Mouse (Mus musculus): ENCODE results near the gene Fbxl16. TPM values are rescaled to one million over a fixed set of nuclear protein-coding genes. Genes with fewer than 3 reads are reported as not detected.

Gene Fbxl16
- total and polyA plus RNA-seq, 3 experiments = not detected

- H3K9me3 ChIP-seq (replicated peaks; ENCODE audit: low read length) = no peaks in the 10 kb centered on the region
- dilution Hi-C loops (cut with MboI; ENCODE audit: extremely low pct_ligation_motif_present, extremely low pct_unique_long_range_greater_than_20kb, low sequenced_read_pairs) (no loop called here), in situ Hi-C loops (cut with MboI; ENCODE audit: low pct_ligation_motif_present, low pct_unique_long_range_greater_than_20kb, low sequenced_read_pairs) (no loop called here)
- H3K27ac ChIP-seq (ENCODE audit: insufficient read depth, low read depth) = no peak within 1 kb of the TSS
- peak within 1 kb of the TSS; percentile 79 for H3K4me2 ChIP-seq (ENCODE audit: insufficient read depth, low read depth, poor library complexity, severe bottlenecking)
- peak within 1 kb of the TSS; percentile 28; the same call in 1 of the 2 replicates for H3K9ac ChIP-seq (ENCODE audit: insufficient read depth, low read depth)
- peaks cover 63% of the 10 kb centered on the region for H3K27me3 ChIP-seq (replicated peaks)
- H3K79me2 ChIP-seq (replicated peaks; ENCODE audit: control insufficient read depth, extremely low read depth, insufficient read depth, poor library complexity, severe bottlenecking) = no peaks in the 10 kb centered on the region
- peak within 1 kb of the TSS; percentile 49 to 76 (median 51) for H3K4me3 ChIP-seq (replicated peaks in 1 of 3; ENCODE audit: low read depth in 2 of 3, low read length in 2 of 3, poor library complexity in 1 of 3)
- no peak for DNase-seq (ENCODE audit: extremely low read depth)
- H3K36me3 ChIP-seq (replicated peaks in 1 of 2; ENCODE audit: control insufficient read depth in 1 of 2, insufficient read depth in 1 of 2, low read length in 1 of 2) = no peaks in the 10 kb centered on the region
- TF ChIP-seq TBP (conservative IDR thresholded peaks at IDR 0.05; ENCODE audit: low read depth, low read length) = no peak
- peak; percentile 59; the same call in 1 of the 2 replicates for TF ChIP-seq POLR2A (IDR thresholded peaks at IDR 0.05; ENCODE audit: low read depth, low read length)
- peak; percentile 73; the same call in 1 of the 2 replicates for TF ChIP-seq SIN3A (IDR thresholded peaks at IDR 0.05; ENCODE audit: low read length)
- H3K4me1 ChIP-seq (ENCODE audit: control insufficient read depth in 1 of 2, insufficient read depth in 2 of 2) = peaks cover 4 to 15% of the 10 kb centered on the region in 2 experiments; a peak in 2 of 4 replicates
These were observed 59.8 kb downstream of the Fbxl16 start, which contains the start of gene Mcrip2 for GRCm38 (mm10) chr17:25868601-25869191. Mcrip2 (minus strand) TSS chr17:25868764.

DNA sequence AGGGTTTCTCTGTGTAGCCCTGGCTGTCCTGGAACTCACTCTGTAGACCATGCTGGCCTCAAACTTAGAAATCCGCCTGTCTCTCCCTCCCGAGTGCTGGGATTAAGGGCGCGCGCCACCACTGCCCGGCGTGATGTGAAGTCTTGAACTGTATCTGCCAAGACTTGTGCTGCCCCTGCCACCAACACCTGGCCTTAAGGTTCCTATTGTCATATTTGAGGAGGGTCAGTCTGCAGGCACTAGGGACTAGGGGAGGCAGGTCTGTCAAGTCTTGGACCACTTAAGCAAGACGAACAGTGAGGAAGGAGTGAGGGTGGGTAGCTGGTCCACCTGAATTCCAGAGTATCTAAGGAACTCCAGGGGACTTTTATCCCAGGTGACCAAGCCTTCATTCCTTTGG, 60.6 kb downstream of the Fbxl16 start:
- Histone ChIP-seq H3K4me1 (ENCODE audit: control insufficient read depth in 1 of 2, insufficient read depth in 2 of 2) (peaks cover 6 to 21% of the 10 kb centered on the region in 2 experiments; a peak in 3 of 4 replicates), H3K79me2 (replicated peaks; ENCODE audit: control insufficient read depth, extremely low read depth, insufficient read depth, poor library complexity, severe bottlenecking) (no peaks in the 10 kb centered on the region), H3K27ac (ENCODE audit: insufficient read depth, low read depth) (no peak overlapping the region), H3K4me2 (ENCODE audit: insufficient read depth, low read depth, poor library complexity, severe bottlenecking) (no peak overlapping the region), H3K36me3 (replicated peaks in 1 of 2; ENCODE audit: control insufficient read depth in 1 of 2, insufficient read depth in 1 of 2, low read length in 1 of 2) (no peaks in the 10 kb centered on the region), H3K9ac (ENCODE audit: insufficient read depth, low read depth) (no peak overlapping the region), H3K9me3 (replicated peaks; ENCODE audit: low read length) (no peaks in the 10 kb centered on the region), H3K4me3 (replicated peaks in 1 of 3; ENCODE audit: low read depth in 2 of 3, low read length in 2 of 3, poor library complexity in 1 of 3) (no peak overlapping the region), H3K27me3 (replicated peaks) (peaks cover 63% of the 10 kb centered on the region)
- no peak for DNase-seq (ENCODE audit: extremely low read depth)
- TF ChIP-seq NRF1 (IDR thresholded peaks at IDR 0.05; ENCODE audit: low read depth, low read length) (no peak), TCF12 (IDR thresholded peaks at IDR 0.05; ENCODE audit: low read depth, low read length) (no peak), MXI1 (IDR thresholded peaks at IDR 0.05; ENCODE audit: low read depth, low read length) (no peak), MAZ (IDR thresholded peaks at IDR 0.05; ENCODE audit: low read depth, low read length) (no peak), TBP (conservative IDR thresholded peaks at IDR 0.05; ENCODE audit: low read depth, low read length) (no peak), MAFK (IDR thresholded peaks at IDR 0.05; ENCODE audit: insufficient replicate concordance, low read length) (no peak), ZC3H11A (IDR thresholded peaks at IDR 0.05; ENCODE audit: low read depth, low read length) (no peak)
- in situ Hi-C loops (cut with MboI; ENCODE audit: low pct_ligation_motif_present, low pct_unique_long_range_greater_than_20kb, low sequenced_read_pairs) (no loop called here), dilution Hi-C loops (cut with MboI; ENCODE audit: extremely low pct_ligation_motif_present, extremely low pct_unique_long_range_greater_than_20kb, low sequenced_read_pairs) (no loop called here)

GRCm38 (mm10) chr17:25869954-25870353, 61.1 kb downstream of the Fbxl16 start:
- Histone ChIP-seq H3K9me3 (replicated peaks; ENCODE audit: low read length) (no peaks in the 10 kb centered on the region), H3K27me3 (replicated peaks) (peaks cover 60% of the 10 kb centered on the region), H3K36me3 (replicated peaks in 1 of 2; ENCODE audit: control insufficient read depth in 1 of 2, insufficient read depth in 1 of 2, low read length in 1 of 2) (no peaks in the 10 kb centered on the region), H3K4me2 (ENCODE audit: insufficient read depth, low read depth, poor library complexity, severe bottlenecking) (no peak overlapping the region), H3K4me1 (ENCODE audit: control insufficient read depth in 1 of 2, insufficient read depth in 2 of 2) (peaks cover 6 to 21% of the 10 kb centered on the region in 2 experiments; a peak in 3 of 4 replicates), H3K79me2 (replicated peaks; ENCODE audit: control insufficient read depth, extremely low read depth, insufficient read depth, poor library complexity, severe bottlenecking) (no peaks in the 10 kb centered on the region), H3K27ac (ENCODE audit: insufficient read depth, low read depth) (no peak overlapping the region), H3K9ac (ENCODE audit: insufficient read depth, low read depth) (no peak overlapping the region), H3K4me3 (replicated peaks in 1 of 3; ENCODE audit: low read depth in 2 of 3, low read length in 2 of 3, poor library complexity in 1 of 3) (no peak overlapping the region)
- DNase-seq (ENCODE audit: extremely low read depth) = no peak
- in situ Hi-C loops (cut with MboI; ENCODE audit: low pct_ligation_motif_present, low pct_unique_long_range_greater_than_20kb, low sequenced_read_pairs) = no loop called here
- TF ChIP-seq SMC3 (IDR thresholded peaks at IDR 0.05; ENCODE audit: low read depth, low read length) = no peak
- dilution Hi-C loops (cut with MboI; ENCODE audit: extremely low pct_ligation_motif_present, extremely low pct_unique_long_range_greater_than_20kb, low sequenced_read_pairs) = no loop called here

Other genes with a start within 250 kb of the Fbxl16 start
Only the 20 nearest of the 28 such genes appear.
- gene Chtf18, start 81.7 kb upstream of the Fbxl16 start, total RNA-seq (2012; rRNA removed) = 24.8 and 34.5 TPM in 2 replicates
- gene Chtf18, start 81.7 kb upstream of the Fbxl16 start, total RNA-seq (2014; rRNA removed) = 11.9 and 14.5 TPM in 2 replicates
- gene Chtf18, start 81.7 kb upstream of the Fbxl16 start, polyA plus RNA-seq (2012; ENCODE audit: insufficient read length, low read depth) = 38.2 and 49.9 TPM in 2 replicates
- gene Rpusd1, start 81.4 kb upstream of the Fbxl16 start, total RNA-seq (2012; rRNA removed) = 5.8 and 7.2 TPM in 2 replicates
- 4.4 and 5.6 TPM in 2 replicates for gene Rpusd1, start 81.4 kb upstream of the Fbxl16 start, total RNA-seq (2014; rRNA removed)
- 11.7 and 13.8 TPM in 2 replicates for gene Rpusd1, start 81.4 kb upstream of the Fbxl16 start, polyA plus RNA-seq (2012; ENCODE audit: insufficient read length, low read depth)
- not detected in 2 replicates for gene Mslnl, start 73.0 kb upstream of the Fbxl16 start, total RNA-seq (2012; rRNA removed)
- gene Mslnl, start 73.0 kb upstream of the Fbxl16 start, total RNA-seq (2014; rRNA removed) = not detected in 2 replicates
- not detected in 2 replicates for gene Mslnl, start 73.0 kb upstream of the Fbxl16 start, polyA plus RNA-seq (2012; ENCODE audit: insufficient read length, low read depth)
- not detected in 2 replicates for gene Msln, start 54.7 kb upstream of the Fbxl16 start, total RNA-seq (2012; rRNA removed)
- not detected in 2 replicates for gene Msln, start 54.7 kb upstream of the Fbxl16 start, total RNA-seq (2014; rRNA removed)
- gene Msln, start 54.7 kb upstream of the Fbxl16 start, polyA plus RNA-seq (2012; ENCODE audit: insufficient read length, low read depth) = not detected in 2 replicates
- gene Narfl, start 35.3 kb upstream of the Fbxl16 start, total RNA-seq (2012; rRNA removed) = 22.0 and 23.4 TPM in 2 replicates
- 16.5 and 17.0 TPM in 2 replicates for gene Narfl, start 35.3 kb upstream of the Fbxl16 start, total RNA-seq (2014; rRNA removed)
- gene Narfl, start 35.3 kb upstream of the Fbxl16 start, polyA plus RNA-seq (2012; ENCODE audit: insufficient read length, low read depth) = 12.1 and 13.3 TPM in 2 replicates
- gene Haghl, start 23.4 kb upstream of the Fbxl16 start, total RNA-seq (2012; rRNA removed) = 14.5 and 16.0 TPM in 2 replicates
- 7.3 and 7.4 TPM in 2 replicates for gene Haghl, start 23.4 kb upstream of the Fbxl16 start, total RNA-seq (2014; rRNA removed)
- gene Haghl, start 23.4 kb upstream of the Fbxl16 start, polyA plus RNA-seq (2012; ENCODE audit: insufficient read length, low read depth) = 7.4 and 7.8 TPM in 2 replicates
- 0.13 and 0.25 TPM in 2 replicates for gene Ccdc78, start 22.5 kb upstream of the Fbxl16 start, total RNA-seq (2012; rRNA removed)
- 0.13 TPM in 1 of 2 replicates, not detected in the other for gene Ccdc78, start 22.5 kb upstream of the Fbxl16 start, total RNA-seq (2014; rRNA removed)
- 0.40 and 0.49 TPM in 2 replicates for gene Ccdc78, start 22.5 kb upstream of the Fbxl16 start, polyA plus RNA-seq (2012; ENCODE audit: insufficient read length, low read depth)
- 55.0 and 68.3 TPM in 2 replicates for gene Fam173a, start 16.2 kb upstream of the Fbxl16 start, total RNA-seq (2012; rRNA removed)
- gene Fam173a, start 16.2 kb upstream of the Fbxl16 start, total RNA-seq (2014; rRNA removed) = 21.9 and 25.5 TPM in 2 replicates
- gene Fam173a, start 16.2 kb upstream of the Fbxl16 start, polyA plus RNA-seq (2012; ENCODE audit: insufficient read length, low read depth) = 25.5 and 27.8 TPM in 2 replicates
- gene AC134908.4, start 13.4 kb upstream of the Fbxl16 start, total RNA-seq (2012; rRNA removed) = not detected in 2 replicates
- not detected in 2 replicates for gene AC134908.4, start 13.4 kb upstream of the Fbxl16 start, total RNA-seq (2014; rRNA removed)
- gene AC134908.4, start 13.4 kb upstream of the Fbxl16 start, polyA plus RNA-seq (2012; ENCODE audit: insufficient read length, low read depth) = not detected in 2 replicates
- gene Metrn, start 11.9 kb upstream of the Fbxl16 start, total RNA-seq (2012; rRNA removed) = 49.8 and 50.1 TPM in 2 replicates
- 18.1 and 23.7 TPM in 2 replicates for gene Metrn, start 11.9 kb upstream of the Fbxl16 start, total RNA-seq (2014; rRNA removed)
- 16.9 and 17.7 TPM in 2 replicates for gene Metrn, start 11.9 kb upstream of the Fbxl16 start, polyA plus RNA-seq (2012; ENCODE audit: insufficient read length, low read depth)
- 27.2 and 28.6 TPM in 2 replicates for gene Wdr24, start 14.5 kb downstream of the Fbxl16 start, total RNA-seq (2012; rRNA removed)
- gene Wdr24, start 14.5 kb downstream of the Fbxl16 start, total RNA-seq (2014; rRNA removed) = 17.3 and 20.9 TPM in 2 replicates
- gene Wdr24, start 14.5 kb downstream of the Fbxl16 start, polyA plus RNA-seq (2012; ENCODE audit: insufficient read length, low read depth) = 16.9 and 20.4 TPM in 2 replicates
- gene Jmjd8, start 19.8 kb downstream of the Fbxl16 start, total RNA-seq (2012; rRNA removed) = 7.7 and 9.3 TPM in 2 replicates
- gene Jmjd8, start 19.8 kb downstream of the Fbxl16 start, total RNA-seq (2014; rRNA removed) = 4.8 and 6.1 TPM in 2 replicates
- 8.3 and 8.5 TPM in 2 replicates for gene Jmjd8, start 19.8 kb downstream of the Fbxl16 start, polyA plus RNA-seq (2012; ENCODE audit: insufficient read length, low read depth)
- gene Stub1, start 24.3 kb downstream of the Fbxl16 start, total RNA-seq (2012; rRNA removed) = 98.3 and 107 TPM in 2 replicates
- gene Stub1, start 24.3 kb downstream of the Fbxl16 start, total RNA-seq (2014; rRNA removed) = 60.4 and 62.9 TPM in 2 replicates
- 84.8 and 87.1 TPM in 2 replicates for gene Stub1, start 24.3 kb downstream of the Fbxl16 start, polyA plus RNA-seq (2012; ENCODE audit: insufficient read length, low read depth)
- gene Rhbdl1, start 28.2 kb downstream of the Fbxl16 start, total RNA-seq (2012; rRNA removed) = 1.9 and 2.4 TPM in 2 replicates
- gene Rhbdl1, start 28.2 kb downstream of the Fbxl16 start, total RNA-seq (2014; rRNA removed) = not detected in 2 replicates
- 2.8 and 4.6 TPM in 2 replicates for gene Rhbdl1, start 28.2 kb downstream of the Fbxl16 start, polyA plus RNA-seq (2012; ENCODE audit: insufficient read length, low read depth)
- 3.1 and 3.8 TPM in 2 replicates for gene Gm20683, start 32.7 kb downstream of the Fbxl16 start, total RNA-seq (2012; rRNA removed)
- 0.96 and 1.3 TPM in 2 replicates for gene Gm20683, start 32.7 kb downstream of the Fbxl16 start, total RNA-seq (2014; rRNA removed)
- 1.4 and 4.8 TPM in 2 replicates for gene Gm20683, start 32.7 kb downstream of the Fbxl16 start, polyA plus RNA-seq (2012; ENCODE audit: insufficient read length, low read depth)
- 16.2 and 26.1 TPM in 2 replicates for gene Rhot2, start 35.8 kb downstream of the Fbxl16 start, total RNA-seq (2012; rRNA removed)
- gene Rhot2, start 35.8 kb downstream of the Fbxl16 start, total RNA-seq (2014; rRNA removed) = 17.3 and 19.5 TPM in 2 replicates
- 33.8 and 51.5 TPM in 2 replicates for gene Rhot2, start 35.8 kb downstream of the Fbxl16 start, polyA plus RNA-seq (2012; ENCODE audit: insufficient read length, low read depth)
- 31.9 and 38.0 TPM in 2 replicates for gene Wdr90, start 52.4 kb downstream of the Fbxl16 start, total RNA-seq (2012; rRNA removed)
- 16.0 and 17.5 TPM in 2 replicates for gene Wdr90, start 52.4 kb downstream of the Fbxl16 start, total RNA-seq (2014; rRNA removed)
- 19.9 and 23.8 TPM in 2 replicates for gene Wdr90, start 52.4 kb downstream of the Fbxl16 start, polyA plus RNA-seq (2012; ENCODE audit: insufficient read length, low read depth)
- 16.1 and 16.5 TPM in 2 replicates for gene Mcrip2, start 59.7 kb downstream of the Fbxl16 start, total RNA-seq (2012; rRNA removed)
- gene Mcrip2, start 59.7 kb downstream of the Fbxl16 start, total RNA-seq (2014; rRNA removed) = 0.82 and 1.4 TPM in 2 replicates
- 1.7 and 2.2 TPM in 2 replicates for gene Mcrip2, start 59.7 kb downstream of the Fbxl16 start, polyA plus RNA-seq (2012; ENCODE audit: insufficient read length, low read depth)
- 43.6 and 52.5 TPM in 2 replicates for gene Mettl26, start 66.0 kb downstream of the Fbxl16 start, total RNA-seq (2012; rRNA removed)
- gene Mettl26, start 66.0 kb downstream of the Fbxl16 start, total RNA-seq (2014; rRNA removed) = 31.9 and 33.0 TPM in 2 replicates
- 29.8 and 32.0 TPM in 2 replicates for gene Mettl26, start 66.0 kb downstream of the Fbxl16 start, polyA plus RNA-seq (2012; ENCODE audit: insufficient read length, low read depth)
- gene Wfikkn1, start 71.8 kb downstream of the Fbxl16 start, total RNA-seq (2012; rRNA removed) = 0.25 and 0.34 TPM in 2 replicates
- 0.11 TPM in 1 of 2 replicates, not detected in the other for gene Wfikkn1, start 71.8 kb downstream of the Fbxl16 start, total RNA-seq (2014; rRNA removed)
- gene Wfikkn1, start 71.8 kb downstream of the Fbxl16 start, polyA plus RNA-seq (2012; ENCODE audit: insufficient read length, low read depth) = 0.48 and 0.69 TPM in 2 replicates

Data from CH12.LX (cell line).